Mouse (Mus musculus) testis, adult 2 months (tissue): Measurements from ENCODE around the gene H2al1m.

ENCODE experiments used
- CTCF ChIP-seq: fragments of 200-500 bp; IDR thresholded peaks from 2 replicates; pipeline ENCODE4 v1.5.1; 2012; ENCODE audit warnings: low read depth, mild to moderate bottlenecking, inconsistent platforms, low read length, moderate library complexity; ENCODE audit not compliant: control insufficient read depth, insufficient read depth, insufficient replicate concordance
- POLR2A ChIP-seq: fragments of 200-500 bp; IDR thresholded peaks from 2 replicates; pipeline ENCODE4 v1.6.1; 2012; ENCODE audit warnings: low read depth, mild to moderate bottlenecking, inconsistent platforms, low read length, moderate library complexity; ENCODE audit not compliant: control insufficient read depth

DNA sequence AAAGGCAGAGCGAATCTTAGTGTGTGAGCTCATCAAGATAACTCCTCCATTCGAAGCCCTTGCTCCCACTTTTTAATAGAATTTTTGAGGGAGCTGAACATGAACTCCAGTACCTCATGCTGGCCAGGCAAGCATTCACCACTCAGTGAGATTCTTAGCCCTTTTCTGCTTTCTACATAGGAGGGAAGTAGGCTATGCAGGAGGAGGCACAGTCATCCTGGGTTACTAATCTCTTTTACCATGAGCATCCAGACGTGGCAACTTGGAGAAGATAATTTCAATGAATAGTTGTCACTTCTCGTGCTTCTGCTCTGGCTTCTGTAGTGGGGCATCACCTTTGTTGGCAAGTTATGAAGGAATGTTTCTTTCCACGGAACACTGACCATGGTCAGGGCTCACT lies 26.8 kb upstream of the H2al1m start, which contains the start of gene Gm14862:
- no peak for TF ChIP-seq POLR2A
- no peak for TF ChIP-seq CTCF
